Mouse (Mus musculus) right cerebral cortex, adult 2 months (tissue): ENCODE results near the gene Ccdc141.

Experiments
- DNase-seq, 2 experiments: peaks; one replicate each; pipeline ENCODE4 v3.0.0; 2021 to 2022; ENCODE audit warnings: low spot score in 2 of 2

The Ccdc141 gene

DNA sequence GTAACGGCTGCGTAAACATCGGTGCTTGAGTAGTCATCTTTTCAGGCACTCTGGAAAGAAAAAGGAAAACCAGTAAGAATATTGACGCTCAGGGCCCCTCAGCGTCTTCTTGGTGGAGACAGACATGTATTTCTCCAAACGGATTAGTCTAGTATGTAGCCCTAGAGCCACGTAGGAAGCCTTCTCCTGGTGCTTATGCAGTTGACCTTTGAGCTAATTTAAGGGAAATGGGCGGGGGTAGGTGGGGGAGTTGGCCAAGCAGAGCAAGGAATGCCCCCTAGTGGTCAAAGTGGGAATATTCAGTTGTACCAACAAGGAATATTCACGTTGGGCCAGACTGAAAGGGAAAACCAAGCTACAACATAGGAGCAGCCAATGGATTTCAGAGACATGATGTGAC, 190.3 kb downstream of the Ccdc141 start:
- DNase-seq = no peak

DNA sequence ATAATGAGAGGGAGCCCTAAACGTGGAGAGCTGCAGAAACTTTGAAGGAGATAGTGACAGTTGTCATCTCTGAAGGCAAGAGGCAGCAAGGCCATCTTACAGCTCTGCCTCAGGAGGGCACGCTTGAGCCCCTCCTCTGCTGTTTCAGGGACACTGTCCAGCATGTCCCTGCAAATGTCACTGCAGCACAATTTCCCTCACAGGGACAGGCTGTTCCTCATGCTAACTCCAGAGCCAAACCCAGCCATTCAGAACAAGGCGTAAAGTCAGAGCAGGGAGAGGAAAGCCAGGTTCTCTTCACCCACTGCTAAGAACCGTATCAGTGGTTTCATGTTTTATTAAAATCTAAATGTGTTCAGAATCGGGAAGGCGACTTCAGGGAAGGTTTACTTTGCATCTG, 192.8 kb downstream of the Ccdc141 start:
- DNase-seq = no peak

DNA sequence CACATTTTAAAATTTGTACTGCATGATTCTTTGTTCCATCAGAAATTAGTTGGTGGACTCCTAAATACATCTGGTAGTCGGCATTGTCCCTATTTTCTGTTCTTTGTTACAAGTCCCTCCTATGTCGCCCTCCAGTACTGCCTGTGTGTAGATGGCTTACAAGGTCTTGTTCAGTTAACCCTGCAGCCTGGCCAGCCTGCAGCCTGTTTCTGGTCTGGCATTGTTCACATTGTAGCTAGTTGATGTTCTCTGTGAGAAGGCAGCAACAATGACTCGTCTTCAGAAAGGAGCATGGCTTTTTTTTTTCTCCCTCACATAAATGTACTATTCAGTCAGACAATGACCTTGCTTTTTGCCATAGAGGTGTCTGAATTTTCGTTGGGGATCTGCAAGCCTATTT, 198.4 kb downstream of the Ccdc141 start:
- DNase-seq = no peak

DNA sequence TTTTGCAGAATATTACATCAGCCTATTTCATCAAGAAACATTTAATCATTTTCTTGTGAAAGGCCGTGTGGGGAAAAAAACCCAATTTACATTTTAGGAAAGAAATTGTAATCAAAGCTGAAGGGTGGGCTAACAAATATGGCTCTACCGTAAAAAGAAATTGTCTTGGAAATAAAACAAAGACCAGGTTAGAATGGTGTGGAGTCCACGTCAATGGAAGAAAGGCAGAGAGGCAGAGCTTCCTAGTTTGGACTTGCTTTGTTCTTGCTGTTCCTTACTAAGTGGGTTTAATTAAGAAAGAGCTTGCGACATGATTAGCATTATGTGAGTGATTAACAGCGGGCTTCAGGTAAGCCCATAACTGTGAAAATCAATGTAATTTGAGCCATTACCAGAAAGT, 199.4 kb downstream of the Ccdc141 start:
- DNase-seq = no peak

DNA sequence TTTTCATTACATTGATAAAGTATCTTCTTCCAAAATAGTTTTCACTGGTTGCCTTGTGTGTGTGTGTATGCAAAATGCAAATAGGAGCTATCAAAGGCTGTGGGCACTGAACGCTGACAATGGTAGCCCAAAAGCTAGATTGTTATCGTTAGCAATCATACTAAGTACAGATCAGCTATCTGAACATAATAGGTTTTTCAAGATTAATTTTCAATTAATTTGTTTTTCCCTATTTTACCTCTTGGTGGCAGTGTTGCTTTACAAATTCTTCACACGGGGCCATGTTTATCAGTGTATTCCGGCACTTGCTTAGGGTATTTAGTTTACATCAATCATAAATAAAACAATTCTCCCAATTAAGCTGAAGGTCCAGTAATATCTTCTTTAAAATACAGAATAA, 199.8 kb downstream of the Ccdc141 start:
- DNase-seq = no peak

- no peak for DNase-seq
These were observed 200.2 kb downstream of the Ccdc141 start for GRCm38 (mm10) chr2:76970204-76970603.

DNA sequence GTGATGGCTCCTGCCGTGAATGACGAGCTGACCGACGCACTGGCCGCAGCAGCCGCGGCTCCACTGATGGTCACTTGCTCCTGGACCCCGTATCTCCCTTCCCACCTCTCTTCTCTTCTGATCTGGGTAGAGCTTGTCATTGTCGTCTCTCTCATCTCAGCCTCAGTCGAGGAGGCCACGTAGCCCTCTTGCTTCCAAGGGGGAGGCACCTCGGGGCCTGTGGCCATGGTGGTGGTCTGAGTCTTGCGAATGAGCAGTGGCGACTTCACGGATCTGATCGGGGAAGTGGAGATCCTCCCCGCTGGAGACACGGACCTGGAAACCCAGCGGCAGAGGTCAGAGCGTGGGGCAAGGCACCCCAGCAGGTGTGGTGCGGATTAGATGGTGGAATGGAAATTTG, 200.8 kb downstream of the Ccdc141 start:
- DNase-seq = no peak

- peak; percentile 79 to 83 for DNase-seq
These were observed 201.5 kb downstream of the Ccdc141 start for GRCm38 (mm10) chr2:76968919-76969318.

DNA sequence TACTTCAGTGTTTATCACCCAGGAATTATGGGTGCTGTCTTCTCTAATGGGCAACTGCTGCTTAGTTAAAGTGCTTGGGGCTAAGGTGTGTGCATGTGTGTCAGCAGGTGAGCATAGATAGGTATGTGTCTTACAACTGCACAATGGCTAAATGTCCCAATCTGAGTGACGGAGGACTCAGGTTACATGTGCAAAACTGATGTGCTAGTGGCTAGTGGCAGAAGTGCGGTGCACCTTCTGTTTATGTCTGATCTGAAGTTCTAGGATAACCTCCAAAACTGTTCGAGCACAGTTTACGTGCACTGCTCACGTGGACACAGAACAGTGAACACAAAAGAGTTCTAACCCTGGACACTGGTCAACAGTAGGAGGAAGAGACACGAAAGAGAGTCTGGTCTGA, 203.9 kb downstream of the Ccdc141 start:
- DNase-seq = no peak

GRCm38 (mm10) chr2:76966013-76966412, 204.4 kb downstream of the Ccdc141 start:
- no peak for DNase-seq

DNA sequence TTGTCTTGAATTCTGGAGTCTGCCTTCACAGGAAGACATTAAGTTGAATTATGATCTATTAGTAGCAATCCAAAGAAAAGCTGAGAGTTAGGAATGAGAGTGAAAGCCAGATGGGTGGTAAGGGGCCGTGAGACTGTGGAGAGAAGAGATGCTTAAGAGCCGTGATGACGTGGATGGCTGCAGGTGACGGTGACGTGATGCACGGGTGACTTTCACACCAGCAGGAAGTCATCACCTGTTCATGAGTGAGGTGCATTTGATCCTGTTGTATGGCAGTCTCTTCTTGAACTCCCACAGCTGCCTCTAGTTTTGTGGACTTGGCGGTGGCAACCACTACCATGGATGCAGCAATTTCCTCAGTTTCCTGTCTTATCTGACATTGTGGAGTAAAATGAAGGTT, 204.9 kb downstream of the Ccdc141 start:
- no peak for DNase-seq

DNA sequence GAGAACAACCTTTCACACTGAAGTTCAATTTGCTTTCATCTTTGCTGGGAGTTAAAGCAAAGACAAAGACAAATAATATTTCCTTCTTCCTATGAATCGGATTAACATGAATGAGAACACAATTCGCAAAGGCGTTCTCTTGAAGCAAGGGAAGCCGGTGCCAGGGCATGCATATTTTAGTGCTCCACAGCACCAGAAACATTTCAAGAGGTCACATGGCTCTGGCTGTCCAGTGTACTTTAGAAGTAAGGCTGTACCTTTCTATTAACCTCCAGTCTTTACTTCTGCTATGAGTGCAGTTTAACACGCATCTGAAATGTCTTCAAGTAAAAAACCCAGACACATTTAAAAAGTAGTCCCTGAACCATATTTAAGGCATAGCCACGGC, 208.4 kb downstream of the Ccdc141 start:
- no peak for DNase-seq

- DNase-seq = no peak
These were observed 208.9 kb downstream of the Ccdc141 start for GRCm38 (mm10) chr2:76961420-76962044.
